Mouse (Mus musculus) stomach, embryonic 14.5 days (tissue): Measurements from ENCODE around the gene Tmem69. TPM values are rescaled to one million over a fixed set of nuclear protein-coding genes. Genes with fewer than 3 reads are reported as not detected.

Source experiments
- polyA plus RNA-seq: library from polyadenylated mRNA; unstranded; fragments of >200 nt; fragmentation: Nextera tagmentation; extraction: Ambion mirVana; gene quantifications from 2 replicates; pipeline ENCODE4 v1.2.1, GENCODE M21; 2014

Tmem69 gene
- polyA plus RNA-seq, 1 experiment from 2014 or later = 23.5 TPM

Other genes starting within 250 kb of the Tmem69 start
- gene Mast2, start 91.8 kb downstream of the Tmem69 start, polyA plus RNA-seq = 23.4 and 24.6 TPM in 2 replicates
- 4.5 and 4.6 TPM in 2 replicates for gene Ipp, start 48.4 kb downstream of the Tmem69 start, polyA plus RNA-seq
- 49.2 and 52.2 TPM in 2 replicates for gene Gpbp1l1, start 1.7 kb upstream of the Tmem69 start, polyA plus RNA-seq
- gene Ccdc17, start 40.7 kb upstream of the Tmem69 start, polyA plus RNA-seq = 3.8 and 4.7 TPM in 2 replicates
- 150 and 162 TPM in 2 replicates for gene Nasp, start 72.0 kb upstream of the Tmem69 start, polyA plus RNA-seq
- gene Akr1a1, start 95.7 kb upstream of the Tmem69 start, polyA plus RNA-seq = 781 and 795 TPM in 2 replicates
- gene Prdx1, start 129.6 kb upstream of the Tmem69 start, polyA plus RNA-seq = 1,331 and 1,341 TPM in 2 replicates
- 18.4 and 19.1 TPM in 2 replicates for gene Mmachc, start 152.5 kb upstream of the Tmem69 start, polyA plus RNA-seq
- 40.0 and 44.3 TPM in 2 replicates for gene Ccdc163, start 152.6 kb upstream of the Tmem69 start, polyA plus RNA-seq
- 7.5 and 9.8 TPM in 2 replicates for gene Tesk2, start 165.0 kb upstream of the Tmem69 start, polyA plus RNA-seq